Mouse (Mus musculus) small intestine, adult 2 months (tissue): ENCODE measurements at regions not wholly inside any gene's neighbourhood (a gene's known extent, or its start where the extent isn't known, plus 50 kb on each side); places are given as distances from the start of the nearest gene placed in this dataset.
"Not testable (repeated sequence)": the region's sequence is repeated elsewhere in the genome, so short reads cannot be mapped to it uniquely, and the experiment has no call there.

Experiments used
- CTCF ChIP-seq: fragments of 200-500 bp; IDR thresholded peaks from 2 replicates; pipeline ENCODE4 v1.5.1; 2012; ENCODE audit warnings: low read depth, mild to moderate bottlenecking, control low read depth, inconsistent platforms, low read length, moderate library complexity, mixed read lengths; ENCODE audit not compliant: insufficient replicate concordance, insufficient read length; ENCODE audit errors: extremely low read depth
- POLR2A ChIP-seq: fragments of 200-500 bp; IDR thresholded peaks from 2 replicates; pipeline ENCODE4 v1.6.1; 2012; ENCODE audit warnings: low read depth, mild to moderate bottlenecking, control low read depth, inconsistent platforms, low read length, moderate library complexity

DNA sequence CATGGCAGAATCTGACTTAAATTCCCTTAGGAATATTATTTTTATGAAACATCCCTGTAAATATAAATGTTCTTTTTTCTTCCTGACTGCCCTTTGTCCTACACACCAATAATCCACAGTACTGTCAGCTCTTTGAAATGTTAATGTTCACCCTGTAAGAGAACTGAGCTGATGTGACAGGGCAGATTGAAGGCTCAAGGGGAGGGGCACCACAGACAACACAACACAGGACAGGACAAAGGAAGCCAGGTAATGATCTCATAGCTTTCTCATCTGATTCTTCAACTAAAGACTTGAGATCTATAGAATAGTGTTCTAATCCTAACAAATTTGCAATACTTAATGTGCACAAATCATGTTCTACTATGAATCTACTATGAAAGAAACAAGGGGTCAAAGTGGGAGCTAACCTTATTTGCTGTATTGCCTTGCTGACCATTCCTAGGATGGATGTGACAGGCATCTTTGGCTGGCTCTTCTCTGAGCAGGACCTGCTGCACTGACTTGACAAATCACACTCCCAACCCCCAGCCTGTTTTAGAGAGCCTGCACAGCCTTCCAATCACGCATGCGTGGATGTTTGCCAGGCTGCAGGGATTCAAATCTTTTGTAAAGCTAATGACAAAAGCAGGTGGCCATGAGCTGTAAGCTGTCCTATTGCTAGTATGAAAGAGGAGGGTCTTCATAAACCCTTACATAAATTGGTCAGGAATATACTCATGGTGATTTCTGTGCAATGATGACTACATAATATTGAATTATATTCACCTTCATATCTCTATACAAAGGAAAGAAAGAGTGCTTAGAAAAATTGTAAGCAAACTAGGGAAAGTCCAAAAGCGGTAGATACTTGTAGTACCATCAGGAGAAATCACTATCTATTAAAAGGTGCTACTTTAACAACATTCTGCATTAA, 76.6 kb upstream of the Snrpn start:
- not testable (repeated sequence) for TF ChIP-seq CTCF, POLR2A
